Mouse (Mus musculus) R1 (cell line): ENCODE measurements around the gene Sertad3.

Experiments used
- DNase-seq: peaks from one replicate; pipeline ENCODE4 v3.0.0-alpha.2; 2018; ENCODE audit warnings: low read depth, low spot score

The Sertad3 gene

DNA sequence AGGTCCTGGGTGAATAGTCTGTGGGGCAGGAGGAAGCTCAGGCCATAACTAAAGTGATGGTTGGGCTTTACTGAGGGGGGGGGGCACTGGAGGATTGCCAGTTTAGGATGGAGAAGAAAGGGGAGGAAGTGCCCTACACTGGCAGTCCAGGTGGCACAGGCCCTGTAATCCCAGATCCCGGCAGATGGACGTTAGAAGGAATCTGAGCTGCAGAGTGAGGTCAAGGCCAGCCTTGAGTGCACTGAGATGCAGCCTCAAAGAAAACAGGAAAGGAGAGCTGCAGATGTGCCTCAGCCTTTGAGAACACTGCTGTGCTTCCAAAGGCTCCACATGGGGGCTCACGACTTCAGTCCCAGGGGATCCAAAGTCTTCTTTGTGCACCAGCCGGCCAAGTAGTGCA, 5.9 kb upstream of the Sertad3 start:
- DNase-seq, result no peak

DNA sequence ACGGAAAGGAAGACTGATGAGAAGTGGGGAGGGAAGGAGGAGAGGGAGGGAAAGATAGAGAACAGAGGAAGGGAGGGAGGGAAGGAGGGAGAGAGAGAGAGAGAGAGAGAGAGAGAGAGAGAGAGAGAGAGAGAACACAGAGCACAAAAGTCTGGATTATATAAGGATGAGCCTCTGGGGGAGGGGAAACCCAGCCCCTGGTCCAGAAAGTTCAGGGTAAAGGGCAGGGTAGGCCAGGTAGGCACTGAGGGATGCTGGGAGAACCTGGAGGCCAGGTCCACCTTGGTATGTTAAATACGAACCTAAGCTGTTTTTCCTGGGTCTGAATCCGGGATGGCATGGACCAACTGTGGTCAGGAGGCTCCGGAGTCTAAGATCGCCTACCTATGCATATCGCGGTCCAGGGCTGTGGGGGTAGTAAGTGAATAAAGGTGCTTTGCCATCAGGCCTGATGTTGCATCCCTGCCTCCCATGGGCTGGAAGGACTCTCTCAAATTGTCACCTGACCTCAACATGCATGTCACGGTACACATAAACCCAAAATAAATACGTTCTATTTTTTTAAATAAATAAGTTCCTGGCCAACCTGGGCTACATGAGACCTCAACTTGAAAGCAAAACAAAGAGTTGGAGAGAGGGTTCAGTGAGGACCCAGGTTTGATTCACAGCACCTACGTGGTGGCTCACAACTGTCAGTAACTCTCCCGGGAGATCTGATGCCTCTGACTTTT, 2.0 kb upstream of the Sertad3 start:
- DNase-seq, result no peak

DNA sequence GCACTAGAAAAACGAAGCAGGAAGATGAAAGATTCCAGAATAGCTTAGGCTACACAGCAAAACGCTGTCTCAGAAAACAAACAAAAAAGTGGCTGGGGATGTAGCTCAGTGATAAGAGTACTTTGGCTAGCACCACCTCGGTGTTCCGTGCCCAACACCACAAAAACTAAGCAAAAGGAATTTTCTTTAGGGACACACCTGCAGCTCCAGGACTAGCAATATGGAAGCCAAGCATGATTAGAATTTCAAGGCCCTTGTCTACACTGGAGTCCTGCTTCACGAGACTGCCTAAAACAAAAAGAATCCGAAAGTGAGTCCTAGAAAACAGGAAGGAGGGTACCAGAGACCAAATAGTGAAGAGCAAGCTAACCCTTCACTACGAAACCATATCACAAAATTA, 972 bp upstream of the Sertad3 start:
- DNase-seq, result no peak

DNA sequence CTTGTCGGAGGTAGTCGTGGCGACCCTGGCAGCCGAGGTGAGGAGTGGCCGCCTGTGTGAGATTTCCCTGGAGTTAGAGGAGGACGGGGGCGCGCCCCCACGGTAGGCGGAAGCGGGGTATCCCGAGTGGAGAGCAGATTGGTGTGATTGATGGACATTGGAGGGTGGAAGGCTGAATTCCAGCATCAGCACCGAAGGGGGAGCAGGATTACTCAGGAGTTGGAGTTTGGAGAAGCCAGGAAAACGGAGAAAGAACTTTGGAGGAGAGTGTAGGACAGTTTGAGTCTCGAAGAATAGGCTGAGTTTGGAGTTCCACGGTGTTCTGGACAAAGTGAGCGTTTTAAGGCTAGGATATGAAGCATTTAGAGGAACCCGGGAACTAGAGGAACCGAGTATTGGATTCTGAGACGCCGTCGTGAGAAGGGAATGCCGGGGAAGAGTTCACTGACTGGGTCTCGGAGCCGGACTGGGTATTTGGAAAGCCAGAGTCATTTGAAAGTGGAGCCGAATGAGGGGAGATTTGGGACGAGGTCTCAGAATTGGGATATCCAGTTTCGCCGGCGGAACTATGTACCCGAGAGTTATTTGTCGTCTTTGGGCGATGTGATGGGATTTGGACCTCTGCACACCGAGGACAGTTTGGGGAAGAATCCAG, 394 bp downstream of the Sertad3 start:
- DNase-seq, result no peak

GRCm38 (mm10) chr7:27474490-27474954, 954 bp downstream of the Sertad3 start:
- DNase-seq, result peak; percentile 100

- no peak for DNase-seq
Observed at GRCm38 (mm10) chr7:27475596-27475995, 2.0 kb downstream of the Sertad3 start.

DNA sequence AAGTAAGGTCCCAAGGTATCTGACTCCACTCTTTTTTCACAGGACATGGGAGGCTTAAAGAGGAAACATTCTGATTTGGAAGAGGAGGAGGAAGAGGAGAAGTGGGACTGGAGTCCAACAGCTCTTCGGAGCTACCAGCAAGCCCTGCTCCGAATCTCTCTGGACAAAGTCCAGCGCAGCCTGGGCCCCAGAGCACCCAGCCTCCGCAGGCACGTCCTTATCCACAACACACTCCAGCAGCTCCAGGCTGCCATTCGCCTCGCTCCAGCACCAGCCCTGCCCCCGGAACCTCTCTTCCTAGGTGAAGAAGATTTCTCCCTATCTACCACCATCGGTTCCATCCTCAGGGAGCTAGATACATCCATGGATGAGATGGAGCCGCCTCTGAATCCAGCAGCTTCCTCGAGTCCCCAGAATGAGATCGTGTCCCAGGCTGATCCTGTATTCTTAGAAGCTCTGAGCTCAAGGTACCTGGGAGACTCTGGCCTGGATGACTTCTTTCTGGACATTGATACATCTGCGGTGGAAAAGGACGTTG, 2.6 kb downstream of the Sertad3 start:
- DNase-seq, result no peak

DNA sequence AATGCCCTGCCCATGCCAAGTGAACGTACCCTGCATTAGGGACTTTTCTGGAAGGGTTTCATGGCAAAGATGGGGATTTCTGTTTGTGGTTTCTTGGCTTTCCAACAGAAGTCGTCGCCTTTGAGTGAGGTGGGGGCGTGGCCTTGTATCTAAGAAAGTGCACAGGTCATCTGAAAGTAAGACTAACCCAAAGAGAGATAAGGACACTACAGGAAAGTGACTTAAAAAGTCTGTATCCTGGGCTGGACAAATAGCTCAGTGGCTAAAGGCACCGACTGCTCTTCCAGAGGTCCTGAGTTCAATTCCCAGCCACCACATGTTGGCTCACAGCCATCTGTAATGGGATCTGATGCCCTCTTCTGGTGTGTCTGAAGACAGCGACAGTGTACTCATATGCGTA, 5.0 kb downstream of the Sertad3 start:
- DNase-seq, result no peak

GRCm38 (mm10) chr7:27479750-27480149, 6.2 kb downstream of the Sertad3 start:
- no peak for DNase-seq

- no peak for DNase-seq
Observed at GRCm38 (mm10) chr7:27480506-27480905, 6.9 kb downstream of the Sertad3 start.

- DNase-seq, result no peak
Observed at GRCm38 (mm10) chr7:27480927-27481626, 7.5 kb downstream of the Sertad3 start.

GRCm38 (mm10) chr7:27481627-27481969, 8.0 kb downstream of the Sertad3 start:
- DNase-seq, result peak; percentile 56

- DNase-seq, result peak; percentile 73
Observed at GRCm38 (mm10) chr7:27483860-27484259, 10.3 kb downstream of the Sertad3 start.

GRCm38 (mm10) chr7:27486102-27486769, 12.7 kb downstream of the Sertad3 start:
- DNase-seq, result no peak

- peak; percentile 99 for DNase-seq
Observed at GRCm38 (mm10) chr7:27486770-27487697, 13.5 kb downstream of the Sertad3 start, which contains the start of gene Sertad1. Gene Sertad1, plus strand, starts transcription at chr7:27486910.

GRCm38 (mm10) chr7:27487740-27488268, 14.2 kb downstream of the Sertad3 start:
- peak; percentile 61 for DNase-seq

- no peak for DNase-seq
Observed at GRCm38 (mm10) chr7:27489270-27489869, 15.8 kb downstream of the Sertad3 start.

DNA sequence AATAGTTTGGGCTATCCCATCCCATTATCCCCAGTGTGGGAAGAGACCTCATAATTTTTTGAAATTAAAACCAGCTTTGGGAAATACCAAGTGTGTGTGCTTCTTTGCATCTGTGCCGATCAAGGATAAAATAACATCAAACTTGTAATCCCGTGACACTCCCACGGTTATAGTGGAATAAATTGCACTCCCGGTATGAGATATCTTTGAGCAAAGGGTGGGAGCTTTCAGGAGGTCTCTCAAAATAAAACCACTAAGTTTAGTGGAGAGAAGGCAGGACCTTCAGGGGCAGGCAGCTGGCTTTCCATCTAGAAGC, 16.6 kb downstream of the Sertad3 start:
- DNase-seq, result no peak

GRCm38 (mm10) chr7:27490543-27491329, 17.2 kb downstream of the Sertad3 start:
- DNase-seq, result peak; percentile 95
